Mouse (Mus musculus): Measurements from ENCODE around the gene Apobec3. TPM values are rescaled to one million over a fixed set of nuclear protein-coding genes. Genes with fewer than 3 reads are reported as not detected.

The Apobec3 gene
- 1 to 10 TPM; 4.3 to 4.4 TPM for total RNA-seq (2021)
- long read RNA-seq, partial matches to known transcripts, result 1 of 4 reads
- long read RNA-seq, other reads (novel, unspliced or antisense), result 2 of 4 reads

GRCm38 (mm10) chr15:79891436-79892212, at the start of gene Apobec3:
Apobec3 (plus strand) TSS chr15:79891659.
- peak in 1 of 2 experiments; percentile 38 for DNase-seq (ENCODE audit: low spot score in 2 of 2)

DNA sequence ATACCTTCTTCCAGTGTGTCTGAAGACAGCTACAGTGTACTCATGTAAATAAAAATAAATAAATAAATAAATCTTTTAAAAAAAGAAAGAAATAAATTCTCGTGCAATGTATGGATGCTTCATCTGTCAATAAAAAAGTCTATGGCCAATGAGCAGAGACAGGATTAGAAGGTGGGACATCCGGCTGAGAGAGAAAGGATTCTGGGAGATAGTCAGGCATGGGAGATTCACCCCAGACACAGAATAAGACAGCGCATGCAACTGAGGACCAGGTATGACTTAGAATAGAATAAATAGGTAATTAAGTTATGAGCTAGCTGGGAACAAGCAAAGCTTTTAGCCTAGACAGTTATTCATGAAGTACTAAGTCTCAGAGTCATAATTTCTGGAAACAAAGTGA, 48.5 kb upstream of the Apobec3 start:
- DNase-seq (ENCODE audit: low spot score in 2 of 2), result no peak

- DNase-seq (ENCODE audit: low spot score in 2 of 2), result no peak
Observed at GRCm38 (mm10) chr15:79845986-79846385, 45.5 kb upstream of the Apobec3 start.

DNA sequence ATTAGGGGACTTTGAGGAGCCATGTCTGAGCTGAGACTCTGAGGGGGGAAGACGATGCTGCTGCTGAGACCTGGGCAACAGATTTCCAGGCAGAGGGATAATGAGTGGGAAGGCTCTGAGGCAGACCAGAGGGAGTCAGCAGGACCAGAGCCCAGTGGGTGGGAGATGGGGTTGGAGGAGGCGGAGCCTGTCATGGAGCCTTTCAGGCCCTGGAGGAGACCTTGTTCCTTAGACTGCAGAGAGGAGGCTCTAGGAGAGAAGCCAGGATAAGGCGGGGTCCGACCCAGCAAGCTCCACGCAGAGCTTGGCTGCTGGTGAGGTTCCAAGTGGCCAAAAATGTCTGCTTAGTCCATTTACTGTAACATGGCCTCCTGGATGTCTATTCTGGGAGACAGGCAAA, 44.4 kb upstream of the Apobec3 start:
- peak in 1 of 2 experiments; percentile 37 for DNase-seq (ENCODE audit: low spot score in 2 of 2)

GRCm38 (mm10) chr15:79850143-79850542, 41.3 kb upstream of the Apobec3 start:
- no peak for DNase-seq (ENCODE audit: low spot score in 2 of 2)

- DNase-seq (ENCODE audit: low spot score in 2 of 2), result no peak
Observed at GRCm38 (mm10) chr15:79858979-79859378, 32.5 kb upstream of the Apobec3 start.

GRCm38 (mm10) chr15:79859821-79860220, 31.6 kb upstream of the Apobec3 start:
- no peak for DNase-seq (ENCODE audit: low spot score in 2 of 2)

DNA sequence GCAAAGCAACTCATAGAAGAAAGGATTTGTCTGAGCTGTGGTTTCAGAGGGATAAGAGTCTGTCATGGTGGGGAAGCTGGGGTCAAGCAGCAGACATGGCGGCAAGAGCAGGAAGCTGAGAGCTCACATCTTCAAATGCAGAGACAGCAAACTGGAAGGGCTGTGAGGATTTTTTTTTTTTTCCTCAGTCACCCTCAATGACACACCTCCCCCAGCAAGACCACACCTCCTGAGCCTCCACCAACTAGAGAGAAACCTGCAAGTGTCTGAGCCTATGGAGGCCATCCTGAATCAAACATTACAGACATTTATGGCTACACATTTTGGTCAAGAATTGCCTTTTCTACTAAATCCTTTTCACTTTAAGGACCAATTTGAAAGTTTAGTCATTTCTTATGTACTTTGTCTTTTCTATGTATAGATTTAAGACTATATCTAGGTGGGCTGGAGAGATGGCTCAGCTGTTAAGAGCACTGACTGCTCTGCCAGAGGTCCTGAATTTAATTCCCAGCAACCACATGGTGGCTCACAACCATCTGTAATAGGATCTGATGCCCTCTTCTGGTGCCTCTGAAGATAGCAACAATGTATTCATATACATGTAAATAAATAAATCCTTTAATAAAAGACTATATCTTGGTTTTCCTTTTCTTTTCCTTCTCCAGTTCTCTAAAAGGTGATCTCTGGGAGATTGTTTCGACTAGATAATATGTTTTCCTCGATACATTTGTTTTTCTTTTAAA, 24.0 kb upstream of the Apobec3 start:
- DNase-seq (ENCODE audit: low spot score in 2 of 2), result no peak

GRCm38 (mm10) chr15:79873545-79873944, 17.9 kb upstream of the Apobec3 start:
- no peak for DNase-seq (ENCODE audit: low spot score in 2 of 2)

DNA sequence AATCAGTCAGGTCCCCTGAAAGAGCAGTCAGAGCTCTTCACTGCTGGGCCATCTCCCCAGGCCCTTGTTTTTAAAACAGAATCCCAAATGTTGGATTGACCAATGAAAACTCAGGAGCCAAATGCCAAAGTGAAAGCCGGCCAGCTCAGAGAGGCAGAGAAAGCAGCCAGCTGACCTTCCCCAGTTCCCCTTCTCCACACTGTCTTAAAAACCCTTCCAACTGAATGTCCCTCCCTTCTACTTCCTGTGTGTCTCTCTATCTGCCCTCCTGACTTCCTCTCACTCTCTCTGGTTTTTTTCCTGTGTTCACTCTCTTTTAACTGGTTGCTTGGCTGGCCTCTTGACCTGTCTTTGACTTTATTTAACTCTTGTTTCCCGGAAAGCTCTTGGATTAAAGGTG, 17.5 kb upstream of the Apobec3 start:
- no peak for DNase-seq (ENCODE audit: low spot score in 2 of 2)

DNA sequence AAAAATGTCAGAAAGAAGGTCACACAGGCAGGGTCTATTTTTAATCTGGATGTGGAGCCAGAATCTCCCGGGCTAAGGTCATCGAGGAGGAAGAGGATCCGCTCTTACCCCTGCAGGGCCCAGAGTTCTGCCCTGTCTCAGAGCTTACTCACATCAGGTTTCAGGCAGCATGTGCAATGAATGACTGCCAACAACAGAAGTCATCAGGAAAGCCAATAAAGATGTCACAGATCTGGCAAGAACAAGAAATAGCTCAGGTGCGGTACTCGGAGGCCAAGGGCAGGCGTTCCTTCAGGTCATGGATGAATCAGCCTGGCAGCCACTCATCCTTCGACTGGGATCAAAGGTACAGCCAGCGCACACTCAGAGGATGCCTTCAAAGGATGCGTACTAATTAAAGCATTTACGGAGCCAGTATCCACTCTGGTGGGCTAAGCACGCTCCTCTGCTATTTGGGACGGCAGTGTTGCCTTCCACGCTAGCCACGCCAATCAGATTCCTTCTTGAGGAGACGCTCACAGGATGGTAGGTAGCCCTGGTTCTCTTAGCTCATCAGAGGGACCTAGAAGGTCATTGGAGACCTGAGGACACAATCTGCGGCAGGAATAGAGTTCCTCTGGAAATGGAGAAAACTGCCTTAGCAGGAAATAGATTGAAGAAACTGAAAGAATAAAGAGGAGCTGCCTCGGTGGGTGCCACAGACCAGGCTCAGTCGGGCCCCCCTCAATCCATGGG, 16.0 kb upstream of the Apobec3 start:
- no peak for DNase-seq (ENCODE audit: low spot score in 2 of 2)

DNA sequence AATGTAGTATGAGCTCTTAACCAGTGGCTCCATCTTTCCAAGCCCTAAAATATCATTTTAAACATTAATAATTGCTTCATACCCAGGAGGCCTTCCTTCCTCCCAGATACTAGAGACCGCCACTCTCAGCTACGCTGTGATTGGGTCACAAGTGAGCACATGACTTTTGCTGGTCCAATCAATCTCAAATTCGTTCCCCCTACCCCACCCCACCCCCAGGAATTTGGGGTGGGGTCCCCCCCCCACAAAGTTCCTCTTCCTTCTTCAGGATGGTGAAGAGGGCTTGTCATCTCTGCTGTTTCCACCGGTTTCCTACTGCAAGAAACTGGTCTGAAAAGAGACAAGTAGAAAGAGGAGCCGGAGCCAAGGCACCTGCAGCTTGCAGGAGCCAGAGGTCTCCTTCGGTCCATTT, 12.7 kb upstream of the Apobec3 start:
- no peak for DNase-seq (ENCODE audit: low spot score in 2 of 2)

GRCm38 (mm10) chr15:79879319-79879718, 12.1 kb upstream of the Apobec3 start:
- DNase-seq (ENCODE audit: low spot score in 2 of 2), result peak; percentile 48 to 74

GRCm38 (mm10) chr15:79880477-79880876, 11.0 kb upstream of the Apobec3 start:
- no peak for DNase-seq (ENCODE audit: low spot score in 2 of 2)

GRCm38 (mm10) chr15:79882623-79883267, 8.7 kb upstream of the Apobec3 start:
- DNase-seq (ENCODE audit: low spot score in 2 of 2), result peak; percentile 62 to 80

- DNase-seq (ENCODE audit: low spot score in 2 of 2), result peak; percentile 92 to 97
Observed at GRCm38 (mm10) chr15:79883352-79883822, 8.1 kb upstream of the Apobec3 start.

DNA sequence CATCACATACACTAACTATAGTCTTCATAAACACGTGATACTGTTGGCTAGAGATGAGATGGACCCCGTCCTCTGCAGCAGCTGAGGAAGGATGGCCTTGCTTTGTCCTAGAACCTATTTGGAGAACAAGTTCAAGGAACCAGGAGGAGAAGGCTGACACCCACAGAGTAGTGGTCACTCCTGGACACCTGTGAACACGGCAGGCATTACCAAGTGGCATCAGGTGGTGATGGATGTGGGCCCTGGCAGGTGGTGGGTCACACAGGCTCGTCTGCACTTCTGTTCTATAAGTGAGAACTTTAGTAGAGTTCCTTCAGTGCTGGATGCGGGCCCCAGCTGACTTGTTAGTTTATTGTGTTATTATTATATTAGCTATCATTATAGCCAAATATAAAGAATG, 6.6 kb upstream of the Apobec3 start:
- no peak for DNase-seq (ENCODE audit: low spot score in 2 of 2)

- DNase-seq (ENCODE audit: low spot score in 2 of 2), result peak in 1 of 2 experiments; percentile 19
Observed at GRCm38 (mm10) chr15:79892213-79892541, 718 bp downstream of the Apobec3 start.

- no peak for DNase-seq (ENCODE audit: low spot score in 2 of 2)
Observed at GRCm38 (mm10) chr15:79892995-79893823, 1.8 kb downstream of the Apobec3 start.

GRCm38 (mm10) chr15:79893824-79894123, 2.3 kb downstream of the Apobec3 start:
- DNase-seq (ENCODE audit: low spot score in 2 of 2), result no peak

Data from layer of hippocampus, adult 18-20 months (tissue).